ENCODE assay signal across 8 mouse cellular contexts in the genomic region with DNA sequence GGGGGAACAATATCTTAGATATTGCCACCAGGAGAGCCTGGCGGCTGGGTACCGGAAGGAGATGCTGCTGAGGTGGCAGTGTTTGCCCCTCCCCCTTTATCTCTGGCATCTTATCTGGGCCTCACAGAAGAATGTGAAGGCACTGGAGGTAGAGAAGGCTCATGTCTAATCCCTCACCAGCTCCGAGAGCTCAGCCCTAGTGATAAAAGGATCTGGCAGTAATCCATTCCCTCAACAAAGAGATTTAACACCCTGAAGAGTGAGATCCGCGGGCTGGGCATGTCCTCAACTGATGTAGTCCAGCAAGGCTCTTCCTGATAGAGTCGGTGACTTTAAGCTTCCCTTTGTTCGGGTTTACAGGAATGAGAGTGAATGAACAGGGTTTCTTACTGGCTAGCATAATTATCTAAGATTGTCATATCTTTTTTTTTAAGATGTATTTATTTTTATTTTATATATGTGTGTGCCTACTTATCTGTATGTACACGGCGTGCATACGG. TPM values are rescaled to one million over a fixed set of nuclear protein-coding genes. Genes with fewer than 3 reads are reported as not detected.
DNase-seq lines count a peak whose midpoint lies in the region; ATAC-seq and TF ChIP-seq lines count a peak whose summit lies in the region.

No protein-coding gene starts in this region.

- ATAC-seq in heart, embryonic 13.5 days (ENCODE audit: extremely low read depth, insufficient number of reproducible peaks, low FRiP score, low TSS enrichment) = no peak
- ATAC-seq in embryonic facial prominence, embryonic 11.5 days (replicated peaks; ENCODE audit: insufficient number of reproducible peaks, low FRiP score, low TSS enrichment, low read depth) = no peak; the same call in 1 of the 2 replicates
- 0 out of 2 replicates have a peak, but pooled peaks have one; percentile 21 for ATAC-seq in hindbrain, postnatal 0 days

- no peaks in the 10 kb centered on the region for H3K36me3 ChIP-seq in heart, embryonic 13.5 days
- no peaks in the 10 kb centered on the region for H3K36me3 ChIP-seq in embryonic facial prominence, embryonic 11.5 days (replicated peaks; ENCODE audit: control insufficient read depth, insufficient read depth, low read depth, low read length)
- no peaks in the 10 kb centered on the region for H3K36me3 ChIP-seq in hindbrain, postnatal 0 days (ENCODE audit: insufficient read depth, low read length)

- no peak overlapping the region for H3K4me3 ChIP-seq in heart, embryonic 13.5 days
- no peak overlapping the region for H3K4me3 ChIP-seq in embryonic facial prominence, embryonic 11.5 days (ENCODE audit: low read depth, low read length)
- no peak overlapping the region for H3K4me3 ChIP-seq in hindbrain, postnatal 0 days (ENCODE audit: low read length)

- peak overlapping the region; percentile 43 for H3K4me2 ChIP-seq in heart, embryonic 13.5 days
- H3K4me2 ChIP-seq in embryonic facial prominence, embryonic 11.5 days (ENCODE audit: low read depth, low read length) = no peak overlapping the region
- H3K4me2 ChIP-seq in hindbrain, postnatal 0 days (ENCODE audit: low read depth, low read length) = peak overlapping the region; percentile 25; the same call in 1 of the 2 replicates

- peaks cover 52% of the 10 kb centered on the region for H3K27me3 ChIP-seq in heart, embryonic 13.5 days (replicated peaks)
- no peaks in the 10 kb centered on the region for H3K27me3 ChIP-seq in embryonic facial prominence, embryonic 11.5 days (ENCODE audit: control insufficient read depth, insufficient read depth, low read length)
- no peaks in the 10 kb centered on the region for H3K27me3 ChIP-seq in hindbrain, postnatal 0 days (ENCODE audit: insufficient read depth, low read length)

- H3K27ac ChIP-seq in heart, embryonic 13.5 days (replicated peaks) = no peak overlapping the region
- H3K27ac ChIP-seq in embryonic facial prominence, embryonic 11.5 days (replicated peaks; ENCODE audit: low read depth, low read length) = no peak overlapping the region
- no peak overlapping the region for H3K27ac ChIP-seq in hindbrain, postnatal 0 days

- H3K9me3 ChIP-seq in heart, embryonic 13.5 days = no peaks in the 10 kb centered on the region
- H3K9me3 ChIP-seq in embryonic facial prominence, embryonic 11.5 days (replicated peaks; ENCODE audit: control insufficient read depth, low read length) = no peaks in the 10 kb centered on the region
- H3K9me3 ChIP-seq in hindbrain, postnatal 0 days (ENCODE audit: low read length) = no peaks in the 10 kb centered on the region

- 5% methylated on average over 10 of the region's 10 CpGs for WGBS in heart, embryonic 13.5 days
- WGBS in embryonic facial prominence, embryonic 11.5 days = 35% methylated on average over 10 of the region's 10 CpGs
- 23% methylated on average over 10 of the region's 10 CpGs for WGBS in hindbrain, postnatal 0 days

- H3K9ac ChIP-seq in heart, embryonic 13.5 days = no peak overlapping the region
- no peak overlapping the region for H3K9ac ChIP-seq in embryonic facial prominence, embryonic 11.5 days (replicated peaks; ENCODE audit: low read length)
- H3K9ac ChIP-seq in hindbrain, postnatal 0 days (replicated peaks; ENCODE audit: low read length) = 0 out of 2 replicates have a peak overlapping the region, but pooled peaks have one; percentile 9

- no peak for TF ChIP-seq CTCF in hindbrain, postnatal 0 days (IDR thresholded peaks at IDR 0.05; ENCODE audit: low read depth)

- no peak for DNase-seq in heart, postnatal 4 days
- peak; percentile 28 for DNase-seq in embryonic facial prominence, embryonic 11.5 days (ENCODE audit: low spot score)
- peak; percentile 10 for DNase-seq in hindbrain, postnatal 0 days (ENCODE audit: low spot score)
- DNase-seq in retina, embryonic 14.5 days (ENCODE audit: low spot score) = peak; percentile 45
- DNase-seq in layer of hippocampus, adult 9-10 months (ENCODE audit: low spot score) = no peak
- DNase-seq in lung, postnatal 4 days = no peak
- DNase-seq in adrenal gland, adult 18-20 months (ENCODE audit: low spot score in 2 of 2) = no peak

- H3K4me1 ChIP-seq in heart, embryonic 13.5 days = peaks cover 11% of the 10 kb centered on the region
- no peaks in the 10 kb centered on the region for H3K4me1 ChIP-seq in embryonic facial prominence, embryonic 11.5 days (ENCODE audit: control insufficient read depth, insufficient read depth, low read length)
- H3K4me1 ChIP-seq in hindbrain, postnatal 0 days (ENCODE audit: insufficient read depth, low read length) = no peaks in the 10 kb centered on the region; the same call in 1 of the 2 replicates

RNA-seq across cellular contexts. Expression of a gene that starts 27.7 kb away (rescaled TPM):
- polyA plus RNA-seq in heart, embryonic 13.5 days (2015; fragmentation: Nextera tagmentation; extraction: Ambion mirVana) = 197 and 212 TPM in 2 replicates
- total RNA-seq in heart, postnatal 4 days (2021) = 10 to 100 TPM; 80.1 to 80.2 TPM
- 231 and 242 TPM in 2 replicates for polyA plus RNA-seq in embryonic facial prominence, embryonic 11.5 days (2014; fragmentation: Nextera tagmentation; extraction: Ambion mirVana)
- 47.9 and 73.1 TPM in 2 replicates for total RNA-seq in hindbrain, postnatal 0 days (2014; rRNA removed)
- 429 and 448 TPM in 2 replicates for polyA plus RNA-seq in hindbrain, postnatal 0 days (2015; fragmentation: Nextera tagmentation; extraction: Ambion mirVana)
- 100 to 1,000 TPM; 124 to 129 TPM for total RNA-seq in adrenal gland, adult 18-20 months (2021)

RNA-seq across cellular contexts. Expression of a gene that starts 37.8 kb away (rescaled TPM):
- 46.7 and 53.5 TPM in 2 replicates for polyA plus RNA-seq in heart, embryonic 13.5 days (2015; fragmentation: Nextera tagmentation; extraction: Ambion mirVana)
- 10 to 100 TPM; 37.8 to 38.6 TPM for total RNA-seq in heart, postnatal 4 days (2021)
- 68.4 TPM in 2 replicates for polyA plus RNA-seq in embryonic facial prominence, embryonic 11.5 days (2014; fragmentation: Nextera tagmentation; extraction: Ambion mirVana)
- 38.0 and 40.0 TPM in 2 replicates for total RNA-seq in hindbrain, postnatal 0 days (2014; rRNA removed)
- polyA plus RNA-seq in hindbrain, postnatal 0 days (2015; fragmentation: Nextera tagmentation; extraction: Ambion mirVana) = 51.3 and 54.9 TPM in 2 replicates
- 10 to 100 TPM; 48.4 to 56.0 TPM for total RNA-seq in adrenal gland, adult 18-20 months (2021)

Comparison
In these comparisons a context has a peak if more than half of its experiments do, and no peak if none do; other contexts are left out.
1. DNase-seq: peak in embryonic facial prominence, embryonic 11.5 days (single experiment), hindbrain, postnatal 0 days (single experiment) and retina, embryonic 14.5 days (single experiment); none in heart, postnatal 4 days (single experiment), layer of hippocampus, adult 9-10 months (single experiment), lung, postnatal 4 days (0 of 2) and adrenal gland, adult 18-20 months (0 of 2).